Mouse (Mus musculus): ENCODE measurements around the gene Akap6. TPM values are rescaled to one million over a fixed set of nuclear protein-coding genes. Genes with fewer than 3 reads are reported as not detected.

The Akap6 gene
- polyA plus RNA-seq, 1 experiment from 2014 or later, result 9.7 TPM

DNA sequence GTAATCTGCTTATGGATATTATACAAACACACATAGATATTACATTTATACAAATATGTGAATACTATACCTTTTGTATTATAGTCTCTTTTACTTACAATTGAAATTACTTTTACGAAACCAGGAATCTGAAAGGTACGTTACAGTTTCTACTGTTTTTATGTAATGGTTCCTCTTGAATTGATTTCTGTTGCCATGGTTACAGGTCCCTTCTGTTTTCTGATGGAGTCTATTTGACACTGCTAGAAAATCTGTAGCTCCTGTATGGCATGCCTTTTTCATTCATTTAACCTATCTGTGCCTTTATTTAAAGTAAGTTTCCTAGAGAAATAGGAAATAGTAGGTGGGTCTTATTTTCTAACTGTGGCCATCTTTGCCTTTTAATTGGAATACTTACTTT is 56.5 kb downstream of the Akap6 start:
- no peak overlapping the region for H3K27ac ChIP-seq (ENCODE audit: poor library complexity, severe bottlenecking)
- ATAC-seq (ENCODE audit: insufficient number of reproducible peaks, low FRiP score), result no peak
- no peaks in the 10 kb centered on the region for H3K36me3 ChIP-seq
- peaks cover 11% of the 10 kb centered on the region for H3K4me1 ChIP-seq (replicated peaks)
- no peaks in the 10 kb centered on the region for H3K9me3 ChIP-seq (replicated peaks)
- 90% methylated on average over 2 of the region's 2 CpGs for WGBS
- no peak overlapping the region for H3K9ac ChIP-seq
- H3K27me3 ChIP-seq (replicated peaks), result no peaks in the 10 kb centered on the region
- H3K4me3 ChIP-seq, result no peak overlapping the region
- no peak overlapping the region for H3K4me2 ChIP-seq

GRCm38 (mm10) chr12:52757881-52758280 is 58.7 kb downstream of the Akap6 start:
- Histone ChIP-seq H3K27ac (ENCODE audit: poor library complexity, severe bottlenecking) (no peak overlapping the region), H3K4me2 (no peak overlapping the region), H3K36me3 (no peaks in the 10 kb centered on the region), H3K4me3 (no peak overlapping the region), H3K4me1 (replicated peaks) (peaks cover 4% of the 10 kb centered on the region; the same call in 1 of the 2 replicates), H3K27me3 (replicated peaks) (no peaks in the 10 kb centered on the region), H3K9ac (no peak overlapping the region), H3K9me3 (replicated peaks) (no peaks in the 10 kb centered on the region)
- no peak for ATAC-seq (ENCODE audit: insufficient number of reproducible peaks, low FRiP score)
- WGBS, result 25% methylated on average over 4 of the region's 4 CpGs

DNA sequence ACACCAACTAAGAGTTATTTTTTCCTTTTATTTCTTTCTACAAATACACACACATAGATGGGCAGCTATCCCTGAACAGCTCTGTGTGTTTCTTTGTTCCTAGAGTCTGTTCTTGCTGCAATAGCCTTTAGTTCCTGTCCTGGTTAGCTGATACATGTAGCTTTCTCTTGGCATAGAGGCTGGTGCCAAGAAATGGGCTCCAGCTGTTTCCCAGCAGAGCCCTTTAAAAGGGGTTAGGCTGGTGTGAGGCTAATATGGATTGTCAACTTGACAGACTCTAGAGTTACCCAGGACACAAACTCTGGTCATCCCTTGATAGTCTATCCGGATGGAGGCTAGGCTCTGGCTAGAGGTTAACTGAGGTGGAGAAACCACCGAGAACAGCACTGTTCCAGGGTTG is 64.9 kb downstream of the Akap6 start:
- H3K27me3 ChIP-seq (replicated peaks), result no peaks in the 10 kb centered on the region
- no peak overlapping the region for H3K27ac ChIP-seq (ENCODE audit: poor library complexity, severe bottlenecking)
- H3K4me3 ChIP-seq, result no peak overlapping the region
- H3K9me3 ChIP-seq (replicated peaks), result no peaks in the 10 kb centered on the region
- ATAC-seq (ENCODE audit: insufficient number of reproducible peaks, low FRiP score), result no peak
- H3K4me1 ChIP-seq (replicated peaks), result no peaks in the 10 kb centered on the region
- H3K36me3 ChIP-seq, result no peaks in the 10 kb centered on the region
- H3K9ac ChIP-seq, result no peak overlapping the region
- WGBS, result 70% methylated on average over 2 of the region's 2 CpGs
- H3K4me2 ChIP-seq, result no peak overlapping the region

DNA sequence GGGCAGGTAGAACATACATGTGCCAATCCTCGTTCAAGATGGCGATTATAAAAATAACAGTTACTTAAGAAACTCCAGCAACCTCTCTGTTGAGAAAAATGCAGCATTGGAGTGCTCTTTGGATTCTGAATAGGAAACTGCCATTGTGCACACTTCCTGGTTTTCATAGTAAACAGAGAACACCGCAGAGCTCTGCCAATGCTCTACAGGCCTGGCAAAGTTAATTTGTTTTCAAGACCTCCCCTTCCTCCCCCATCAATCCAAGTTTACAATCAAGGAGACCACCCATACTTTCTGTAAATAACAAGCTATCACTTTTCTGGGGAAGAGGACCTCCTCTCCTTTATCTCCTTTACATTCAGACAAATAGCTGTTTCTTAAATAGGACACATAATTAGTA is 65.6 kb downstream of the Akap6 start:
- Histone ChIP-seq H3K36me3 (no peaks in the 10 kb centered on the region), H3K9ac (no peak overlapping the region), H3K27ac (ENCODE audit: poor library complexity, severe bottlenecking) (no peak overlapping the region), H3K4me2 (no peak overlapping the region), H3K4me1 (replicated peaks) (no peaks in the 10 kb centered on the region), H3K9me3 (replicated peaks) (no peaks in the 10 kb centered on the region), H3K27me3 (replicated peaks) (no peaks in the 10 kb centered on the region), H3K4me3 (no peak overlapping the region)
- ATAC-seq (ENCODE audit: insufficient number of reproducible peaks, low FRiP score), result no peak
- 69% methylated on average over 3 of the region's 3 CpGs for WGBS

DNA sequence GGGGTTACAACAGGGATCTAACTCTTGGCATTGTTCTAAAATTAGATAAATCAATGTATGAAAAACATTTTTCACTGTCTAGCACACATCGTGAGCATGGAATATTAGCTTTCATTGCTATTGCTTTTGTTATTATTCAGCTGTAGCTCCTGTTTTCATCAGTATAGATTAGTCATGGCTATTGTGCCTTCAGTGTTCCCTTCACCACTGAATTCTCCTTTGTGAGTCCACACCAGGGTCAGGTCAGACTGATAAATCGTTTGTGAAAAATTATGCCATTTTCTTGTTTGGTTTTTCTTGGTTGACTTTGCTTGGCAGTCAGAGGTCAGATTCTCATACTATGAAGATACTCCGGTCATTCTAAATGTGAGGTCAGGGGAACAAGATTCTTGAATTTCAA is 70.4 kb downstream of the Akap6 start:
- Histone ChIP-seq H3K4me2 (no peak overlapping the region), H3K4me1 (replicated peaks) (peaks cover 11% of the 10 kb centered on the region), H3K4me3 (no peak overlapping the region), H3K27ac (ENCODE audit: poor library complexity, severe bottlenecking) (no peak overlapping the region), H3K36me3 (no peaks in the 10 kb centered on the region), H3K27me3 (replicated peaks) (no peaks in the 10 kb centered on the region), H3K9ac (no peak overlapping the region), H3K9me3 (replicated peaks) (no peaks in the 10 kb centered on the region)
- WGBS, result 69% methylated on average over 3 of the region's 3 CpGs
- ATAC-seq (ENCODE audit: insufficient number of reproducible peaks, low FRiP score), result no peak

DNA sequence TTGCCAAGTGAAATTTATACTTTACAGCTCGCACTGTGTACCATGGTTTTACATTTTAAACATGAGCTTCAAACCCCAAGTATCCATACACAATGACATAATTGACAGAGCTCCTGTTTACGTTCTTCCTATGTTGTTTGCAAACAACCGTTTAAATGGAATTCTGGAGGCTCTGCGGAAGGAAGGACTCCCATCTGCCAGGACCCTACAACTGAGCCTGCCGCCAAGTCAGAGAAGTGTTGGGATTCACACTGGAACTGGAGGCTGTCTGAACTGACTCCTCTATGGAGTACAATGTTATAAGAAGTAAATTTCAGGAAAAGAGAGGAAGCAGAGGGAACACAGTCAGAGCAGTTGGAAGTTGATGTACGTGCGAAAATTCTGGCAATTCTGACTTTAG is 72.7 kb downstream of the Akap6 start:
- WGBS, result 82% methylated on average over 7 of the region's 7 CpGs
- peaks cover 15% of the 10 kb centered on the region for H3K4me1 ChIP-seq (replicated peaks)
- no peaks in the 10 kb centered on the region for H3K36me3 ChIP-seq
- no peak overlapping the region for H3K9ac ChIP-seq
- no peak overlapping the region for H3K4me3 ChIP-seq
- no peaks in the 10 kb centered on the region for H3K9me3 ChIP-seq (replicated peaks)
- H3K4me2 ChIP-seq, result no peak overlapping the region
- ATAC-seq (ENCODE audit: insufficient number of reproducible peaks, low FRiP score), result no peak
- H3K27me3 ChIP-seq (replicated peaks), result no peaks in the 10 kb centered on the region
- H3K27ac ChIP-seq (ENCODE audit: poor library complexity, severe bottlenecking), result no peak overlapping the region

GRCm38 (mm10) chr12:52772494-52773280 is 73.5 kb downstream of the Akap6 start:
- ATAC-seq (ENCODE audit: insufficient number of reproducible peaks, low FRiP score), result no peak
- H3K4me1 ChIP-seq (replicated peaks), result peaks cover 15% of the 10 kb centered on the region
- 54% methylated on average over 10 of the region's 11 CpGs for WGBS

DNA sequence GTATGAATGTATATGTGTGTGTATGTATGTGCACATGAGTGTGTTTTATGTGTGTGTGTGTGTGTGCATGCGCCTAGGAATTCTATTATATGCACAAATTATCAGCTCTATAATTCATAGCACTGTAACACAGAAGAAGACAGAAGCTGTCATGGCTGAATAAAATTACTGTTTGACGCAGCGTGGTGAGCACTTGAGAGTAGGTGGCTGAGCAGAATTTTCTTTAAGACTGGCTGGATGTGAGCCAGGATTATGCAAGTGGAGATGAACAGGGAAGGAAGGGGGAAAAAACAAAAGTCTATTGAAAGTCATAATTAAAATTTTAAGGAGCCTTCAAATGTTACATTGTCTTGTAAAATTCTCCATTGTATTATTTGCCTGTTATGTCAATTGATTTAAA is 74.7 kb downstream of the Akap6 start:
- no peak overlapping the region for H3K4me2 ChIP-seq
- H3K9ac ChIP-seq, result no peak overlapping the region
- H3K27me3 ChIP-seq (replicated peaks), result no peaks in the 10 kb centered on the region
- H3K4me1 ChIP-seq (replicated peaks), result peaks cover 15% of the 10 kb centered on the region
- no peak overlapping the region for H3K27ac ChIP-seq (ENCODE audit: poor library complexity, severe bottlenecking)
- 72% methylated on average over 3 of the region's 3 CpGs for WGBS
- ATAC-seq (ENCODE audit: insufficient number of reproducible peaks, low FRiP score), result no peak
- H3K36me3 ChIP-seq, result no peaks in the 10 kb centered on the region
- no peaks in the 10 kb centered on the region for H3K9me3 ChIP-seq (replicated peaks)
- H3K4me3 ChIP-seq, result no peak overlapping the region

More at GRCm38 (mm10) chr12:52772494-52773280, 73.5 kb downstream of the Akap6 start:
- no peaks in the 10 kb centered on the region for H3K27me3 ChIP-seq (replicated peaks)
- H3K27ac ChIP-seq (ENCODE audit: poor library complexity, severe bottlenecking), result peak overlapping the region; percentile 51; the same call in 1 of the 2 replicates
- H3K9me3 ChIP-seq (replicated peaks), result no peaks in the 10 kb centered on the region
- H3K4me3 ChIP-seq, result no peak overlapping the region
- H3K36me3 ChIP-seq, result no peaks in the 10 kb centered on the region
- no peak overlapping the region for H3K4me2 ChIP-seq
- H3K9ac ChIP-seq, result no peak overlapping the region

GRCm38 (mm10) chr12:52774382-52774781 is 75.2 kb downstream of the Akap6 start:
- ATAC-seq (ENCODE audit: insufficient number of reproducible peaks, low FRiP score), result no peak
- Histone ChIP-seq H3K36me3 (no peaks in the 10 kb centered on the region), H3K4me2 (no peak overlapping the region), H3K9me3 (replicated peaks) (no peaks in the 10 kb centered on the region), H3K27me3 (replicated peaks) (no peaks in the 10 kb centered on the region), H3K9ac (no peak overlapping the region), H3K27ac (ENCODE audit: poor library complexity, severe bottlenecking) (no peak overlapping the region), H3K4me1 (replicated peaks) (peaks cover 15% of the 10 kb centered on the region), H3K4me3 (no peak overlapping the region)
- 55% methylated on average over 6 of the region's 6 CpGs for WGBS

DNA sequence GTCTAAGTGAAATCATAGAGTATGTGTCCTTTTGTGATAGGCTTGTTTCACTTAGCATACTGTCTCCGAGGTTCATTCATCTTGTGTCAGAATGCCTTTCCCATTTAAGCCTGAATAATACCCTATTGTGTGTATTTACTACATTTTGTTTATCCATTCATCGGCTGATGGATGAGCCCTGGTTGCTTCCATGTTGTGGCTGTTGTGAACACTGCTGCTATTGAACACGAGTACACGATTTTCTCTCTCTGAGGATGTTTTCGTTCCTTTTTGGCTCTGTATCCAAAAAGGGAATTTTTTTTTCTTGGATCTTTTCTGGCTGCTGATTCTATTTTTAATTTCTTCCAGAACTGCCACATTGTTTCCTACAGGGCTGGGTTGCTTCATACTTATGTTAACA is 81.0 kb downstream of the Akap6 start:
- Histone ChIP-seq H3K27me3 (replicated peaks) (no peaks in the 10 kb centered on the region), H3K36me3 (no peaks in the 10 kb centered on the region), H3K4me1 (replicated peaks) (peaks cover 12% of the 10 kb centered on the region), H3K4me3 (no peak overlapping the region), H3K4me2 (no peak overlapping the region), H3K9me3 (replicated peaks) (no peaks in the 10 kb centered on the region), H3K27ac (ENCODE audit: poor library complexity, severe bottlenecking) (no peak overlapping the region), H3K9ac (no peak overlapping the region)
- no peak for ATAC-seq (ENCODE audit: insufficient number of reproducible peaks, low FRiP score)
- 75% methylated on average over 5 of the region's 5 CpGs for WGBS

- H3K4me2 ChIP-seq, result no peak overlapping the region
- no peak overlapping the region for H3K4me3 ChIP-seq
- no peaks in the 10 kb centered on the region for H3K27me3 ChIP-seq (replicated peaks)
- peaks cover 8% of the 10 kb centered on the region for H3K4me1 ChIP-seq (replicated peaks)
- H3K36me3 ChIP-seq, result no peaks in the 10 kb centered on the region
- H3K27ac ChIP-seq (ENCODE audit: poor library complexity, severe bottlenecking), result no peak overlapping the region
- no peaks in the 10 kb centered on the region for H3K9me3 ChIP-seq (replicated peaks)
- ATAC-seq (ENCODE audit: insufficient number of reproducible peaks, low FRiP score), result no peak
- WGBS, result 53% methylated on average over 7 of the region's 7 CpGs
- no peak overlapping the region for H3K9ac ChIP-seq
These were observed 81.9 kb downstream of the Akap6 start for GRCm38 (mm10) chr12:52781066-52781465.

All from heart, embryonic 12.5 days (tissue).